Mouse (Mus musculus): ENCODE measurements around the gene Hcfc2. TPM values are rescaled to one million over a fixed set of nuclear protein-coding genes. Genes with fewer than 3 reads are reported as not detected.

The Hcfc2 gene
- polyA plus RNA-seq, 1 experiment from 2014 or later, result 37.9 TPM

DNA sequence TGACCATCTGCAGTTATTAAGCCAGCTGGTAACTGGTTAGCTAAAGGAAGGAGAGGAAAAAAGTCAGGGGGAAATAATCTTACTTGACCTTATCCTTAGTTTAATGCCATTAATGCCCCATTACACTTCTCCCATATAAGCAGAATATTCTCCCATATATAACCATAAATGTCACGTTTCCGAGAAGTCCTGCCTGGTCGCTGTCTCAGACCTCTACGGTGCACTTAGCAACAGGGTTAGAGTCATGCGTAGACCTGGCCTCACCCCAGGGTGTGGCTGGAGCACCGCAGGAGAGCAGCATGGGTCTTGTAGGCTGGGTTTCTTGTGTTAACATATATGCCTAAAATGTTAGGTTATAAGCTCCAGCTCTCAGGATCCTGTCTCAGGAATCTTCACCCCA lies 54.8 kb downstream of the Hcfc2 start:
- H3K27me3 ChIP-seq (ENCODE audit: control insufficient read depth, insufficient read depth, low read length), result no peaks in the 10 kb centered on the region
- DNase-seq (ENCODE audit: low spot score), result no peak
- no peak overlapping the region for H3K9ac ChIP-seq
- no peaks in the 10 kb centered on the region for H3K9me3 ChIP-seq (ENCODE audit: control insufficient read depth, low read length)
- H3K27ac ChIP-seq, result no peak overlapping the region
- WGBS, result 93% methylated on average over 6 of the region's 6 CpGs
- peaks cover 95% of the 10 kb centered on the region for H3K36me3 ChIP-seq (replicated peaks; ENCODE audit: control insufficient read depth, insufficient read depth)
- no peaks in the 10 kb centered on the region for H3K4me1 ChIP-seq (replicated peaks; ENCODE audit: control insufficient read depth, insufficient read depth, low read length)
- no peak for ATAC-seq (ENCODE audit: low FRiP score)
- H3K4me3 ChIP-seq (replicated peaks; ENCODE audit: low read length), result no peak overlapping the region
- no peak overlapping the region for H3K4me2 ChIP-seq (replicated peaks)

DNA sequence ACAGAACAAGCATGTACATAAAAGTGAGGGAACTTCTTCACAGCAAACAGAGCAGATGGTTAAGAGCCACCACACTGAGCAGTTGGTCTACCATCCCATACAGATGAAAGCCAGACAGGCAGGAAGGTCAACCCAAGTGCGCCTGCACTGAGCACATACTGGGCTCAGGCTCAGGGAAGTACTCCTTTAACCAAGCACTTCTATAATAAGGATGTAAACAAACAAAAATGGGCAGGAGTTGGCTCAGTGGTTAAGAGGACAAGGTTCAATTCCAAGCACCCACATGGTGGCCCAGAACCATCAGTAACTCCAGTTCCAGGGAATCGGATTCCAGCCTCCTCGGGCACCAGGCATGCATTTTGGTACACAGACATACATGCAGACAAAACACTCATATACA lies 57.0 kb downstream of the Hcfc2 start:
- no peaks in the 10 kb centered on the region for H3K9me3 ChIP-seq (ENCODE audit: control insufficient read depth, low read length)
- H3K9ac ChIP-seq, result no peak overlapping the region
- no peak for DNase-seq (ENCODE audit: low spot score)
- H3K27ac ChIP-seq, result no peak overlapping the region
- H3K4me1 ChIP-seq (replicated peaks; ENCODE audit: control insufficient read depth, insufficient read depth, low read length), result no peaks in the 10 kb centered on the region; the same call in 1 of the 2 replicates
- H3K4me2 ChIP-seq (replicated peaks), result no peak overlapping the region
- WGBS, result 93% methylated on average over 3 of the region's 3 CpGs
- H3K27me3 ChIP-seq (ENCODE audit: control insufficient read depth, insufficient read depth, low read length), result no peaks in the 10 kb centered on the region
- ATAC-seq (ENCODE audit: low FRiP score), result no peak
- H3K4me3 ChIP-seq (replicated peaks; ENCODE audit: low read length), result no peak overlapping the region
- peaks cover 95% of the 10 kb centered on the region for H3K36me3 ChIP-seq (replicated peaks; ENCODE audit: control insufficient read depth, insufficient read depth)

DNA sequence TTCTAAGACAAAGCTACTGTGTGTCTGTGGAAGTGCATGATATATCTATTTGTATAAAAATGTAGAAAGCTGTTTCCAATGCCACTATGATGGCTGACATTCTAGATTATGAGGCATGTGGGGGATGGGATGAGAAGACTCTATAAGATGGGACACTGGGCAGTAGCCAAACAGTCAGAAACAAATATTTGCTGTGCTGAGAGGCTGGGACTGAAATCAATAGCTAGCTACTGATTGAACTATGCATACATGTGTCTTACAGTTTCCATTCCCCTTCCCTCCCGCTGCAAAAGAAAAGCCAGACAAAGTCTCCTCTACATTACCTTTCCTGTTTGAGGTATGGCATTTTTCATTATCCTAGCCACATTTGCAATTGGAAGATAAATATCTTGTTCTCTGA lies 58.7 kb downstream of the Hcfc2 start:
- no peak overlapping the region for H3K4me3 ChIP-seq (replicated peaks; ENCODE audit: low read length)
- DNase-seq (ENCODE audit: low spot score) (no peak), ATAC-seq (ENCODE audit: low FRiP score) (no peak)
- no peak overlapping the region for H3K27ac ChIP-seq
- H3K4me1 ChIP-seq (replicated peaks; ENCODE audit: control insufficient read depth, insufficient read depth, low read length), result peaks cover 3% of the 10 kb centered on the region; the same call in 1 of the 2 replicates
- H3K27me3 ChIP-seq (ENCODE audit: control insufficient read depth, insufficient read depth, low read length), result no peaks in the 10 kb centered on the region
- no peaks in the 10 kb centered on the region for H3K9me3 ChIP-seq (ENCODE audit: control insufficient read depth, low read length)
- H3K36me3 ChIP-seq (replicated peaks; ENCODE audit: control insufficient read depth, insufficient read depth), result peaks cover 95% of the 10 kb centered on the region
- WGBS, result 100% methylated on average over 1 of the region's 1 CpGs
- no peak overlapping the region for H3K4me2 ChIP-seq (replicated peaks)
- no peak overlapping the region for H3K9ac ChIP-seq

DNA sequence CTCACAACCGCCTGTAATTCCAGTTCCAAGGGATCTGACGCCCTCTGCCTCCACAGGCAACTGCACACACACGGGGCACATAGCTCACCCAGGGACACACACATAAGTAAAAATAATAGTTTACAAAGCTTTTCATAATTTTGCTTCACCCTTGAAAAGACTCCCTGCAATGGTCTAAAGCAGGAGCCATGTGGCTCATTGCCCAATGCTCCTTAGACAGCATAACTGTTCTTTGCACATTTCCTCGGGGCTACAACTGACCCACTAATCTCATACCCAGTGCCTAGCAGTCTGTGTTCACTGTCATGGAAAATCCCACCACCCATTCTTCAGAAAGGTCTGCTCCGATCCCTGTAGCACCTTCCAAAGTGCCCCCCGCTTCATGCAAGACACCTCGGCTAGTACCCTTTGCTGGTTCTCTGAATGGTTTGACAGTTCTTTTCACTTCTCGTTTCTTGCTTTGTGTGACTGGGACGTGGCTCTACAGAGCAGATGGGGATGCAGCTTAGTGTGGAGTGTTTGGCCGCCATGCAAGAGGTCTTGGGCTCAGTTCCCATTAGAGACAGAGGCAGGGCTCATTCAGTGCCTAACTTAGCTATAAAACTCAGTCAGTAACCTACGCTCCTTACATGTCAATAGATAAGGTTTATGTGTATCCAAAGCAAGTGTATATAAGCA lies 59.4 kb downstream of the Hcfc2 start:
- WGBS, result 94% methylated on average over 11 of the region's 11 CpGs
- no peak overlapping the region for H3K27ac ChIP-seq
- peaks cover 99% of the 10 kb centered on the region for H3K36me3 ChIP-seq (replicated peaks; ENCODE audit: control insufficient read depth, insufficient read depth)
- no peak overlapping the region for H3K9ac ChIP-seq
- H3K4me3 ChIP-seq (replicated peaks; ENCODE audit: low read length), result no peak overlapping the region
- no peaks in the 10 kb centered on the region for H3K9me3 ChIP-seq (ENCODE audit: control insufficient read depth, low read length)
- H3K4me2 ChIP-seq (replicated peaks), result no peak overlapping the region
- H3K27me3 ChIP-seq (ENCODE audit: control insufficient read depth, insufficient read depth, low read length), result no peaks in the 10 kb centered on the region
- ATAC-seq (ENCODE audit: low FRiP score), result no peak
- H3K4me1 ChIP-seq (replicated peaks; ENCODE audit: control insufficient read depth, insufficient read depth, low read length), result peaks cover 10% of the 10 kb centered on the region; the same call in 1 of the 2 replicates
- DNase-seq (ENCODE audit: low spot score), result no peak

DNA sequence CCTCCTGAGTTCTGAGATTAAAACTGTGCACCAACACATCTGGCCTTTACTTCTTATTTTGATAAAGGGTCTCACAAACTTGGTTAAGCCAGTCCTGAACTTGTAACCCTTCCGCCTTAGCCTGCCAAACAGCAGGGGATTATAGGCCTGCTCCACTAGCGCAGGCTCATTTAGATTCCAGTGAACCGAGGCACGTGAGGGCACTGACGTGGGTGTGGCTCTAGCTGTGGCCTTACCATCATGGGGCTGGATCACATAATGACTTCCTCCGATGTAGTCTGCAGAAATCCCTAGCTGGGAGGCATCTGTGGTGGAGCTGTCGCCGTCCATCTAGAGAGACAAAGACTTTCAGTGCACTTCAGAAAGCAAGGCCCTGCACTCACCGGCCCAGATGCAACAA lies 60.5 kb downstream of the Hcfc2 start:
- H3K4me2 ChIP-seq (replicated peaks), result no peak overlapping the region
- 87% methylated on average over 9 of the region's 9 CpGs for WGBS
- H3K27ac ChIP-seq, result no peak overlapping the region
- H3K9ac ChIP-seq, result no peak overlapping the region
- H3K4me1 ChIP-seq (replicated peaks; ENCODE audit: control insufficient read depth, insufficient read depth, low read length), result peaks cover 21% of the 10 kb centered on the region
- DNase-seq (ENCODE audit: low spot score) (no peak), ATAC-seq (ENCODE audit: low FRiP score) (no peak)
- H3K36me3 ChIP-seq (replicated peaks; ENCODE audit: control insufficient read depth, insufficient read depth), result peaks cover 98% of the 10 kb centered on the region
- no peaks in the 10 kb centered on the region for H3K9me3 ChIP-seq (ENCODE audit: control insufficient read depth, low read length)
- no peaks in the 10 kb centered on the region for H3K27me3 ChIP-seq (ENCODE audit: control insufficient read depth, insufficient read depth, low read length)
- no peak overlapping the region for H3K4me3 ChIP-seq (replicated peaks; ENCODE audit: low read length)

DNA sequence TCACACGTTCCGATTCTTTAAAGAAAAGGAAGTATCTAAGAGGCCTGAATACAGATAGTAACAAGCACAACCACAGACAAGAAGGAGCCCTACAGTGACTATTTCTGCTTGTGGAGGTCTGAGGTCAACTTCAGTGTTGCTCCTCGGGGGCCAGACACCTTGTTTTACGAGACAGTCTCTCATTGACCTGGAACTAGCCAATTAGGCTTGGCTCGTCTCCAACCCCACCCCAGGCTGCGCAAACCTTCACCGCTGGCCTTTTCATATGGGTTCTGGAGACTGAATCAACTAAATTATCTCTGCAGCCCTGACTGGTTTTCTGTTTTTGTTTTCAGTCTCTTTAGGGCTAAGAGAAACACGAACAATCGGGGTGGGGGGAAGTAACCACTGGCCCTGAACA lies 61.4 kb downstream of the Hcfc2 start:
- no peaks in the 10 kb centered on the region for H3K9me3 ChIP-seq (ENCODE audit: control insufficient read depth, low read length)
- 75% methylated on average over 9 of the region's 9 CpGs for WGBS
- ATAC-seq (ENCODE audit: low FRiP score), result no peak
- H3K27ac ChIP-seq, result no peak overlapping the region
- H3K4me3 ChIP-seq (replicated peaks; ENCODE audit: low read length), result no peak overlapping the region
- peaks cover 30% of the 10 kb centered on the region for H3K4me1 ChIP-seq (replicated peaks; ENCODE audit: control insufficient read depth, insufficient read depth, low read length)
- no peak for DNase-seq (ENCODE audit: low spot score)
- no peaks in the 10 kb centered on the region for H3K27me3 ChIP-seq (ENCODE audit: control insufficient read depth, insufficient read depth, low read length)
- H3K4me2 ChIP-seq (replicated peaks), result no peak overlapping the region
- H3K36me3 ChIP-seq (replicated peaks; ENCODE audit: control insufficient read depth, insufficient read depth), result peaks cover 91% of the 10 kb centered on the region
- no peak overlapping the region for H3K9ac ChIP-seq

DNA sequence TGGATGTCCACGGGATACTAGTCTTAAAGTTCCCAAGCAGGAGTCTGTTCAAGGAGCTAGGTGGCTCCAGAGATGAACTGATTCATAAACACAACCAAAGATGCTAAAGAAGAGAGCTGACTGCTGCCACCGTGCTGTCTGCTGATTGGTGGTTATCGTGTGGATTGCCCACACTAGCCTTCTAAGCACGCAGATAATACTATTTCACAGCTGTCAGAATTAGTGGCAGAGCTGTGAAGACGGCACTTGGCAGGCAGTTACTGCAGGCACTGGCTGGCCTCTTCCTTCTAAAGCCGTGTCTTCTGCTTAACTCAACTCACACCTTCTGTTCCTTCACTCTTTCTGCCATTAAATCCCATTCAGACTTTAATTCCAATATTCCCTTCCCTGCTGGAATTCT lies 62.4 kb downstream of the Hcfc2 start:
- DNase-seq (ENCODE audit: low spot score), result no peak
- H3K36me3 ChIP-seq (replicated peaks; ENCODE audit: control insufficient read depth, insufficient read depth), result peaks cover 81% of the 10 kb centered on the region
- 75% methylated on average over 6 of the region's 6 CpGs for WGBS
- ATAC-seq (ENCODE audit: low FRiP score), result no peak
- H3K4me1 ChIP-seq (replicated peaks; ENCODE audit: control insufficient read depth, insufficient read depth, low read length), result peaks cover 32% of the 10 kb centered on the region
- no peaks in the 10 kb centered on the region for H3K27me3 ChIP-seq (ENCODE audit: control insufficient read depth, insufficient read depth, low read length)
- H3K4me2 ChIP-seq (replicated peaks), result no peak overlapping the region
- H3K4me3 ChIP-seq (replicated peaks; ENCODE audit: low read length), result no peak overlapping the region
- H3K9me3 ChIP-seq (ENCODE audit: control insufficient read depth, low read length), result no peaks in the 10 kb centered on the region
- no peak overlapping the region for H3K9ac ChIP-seq
- H3K27ac ChIP-seq, result no peak overlapping the region

DNA sequence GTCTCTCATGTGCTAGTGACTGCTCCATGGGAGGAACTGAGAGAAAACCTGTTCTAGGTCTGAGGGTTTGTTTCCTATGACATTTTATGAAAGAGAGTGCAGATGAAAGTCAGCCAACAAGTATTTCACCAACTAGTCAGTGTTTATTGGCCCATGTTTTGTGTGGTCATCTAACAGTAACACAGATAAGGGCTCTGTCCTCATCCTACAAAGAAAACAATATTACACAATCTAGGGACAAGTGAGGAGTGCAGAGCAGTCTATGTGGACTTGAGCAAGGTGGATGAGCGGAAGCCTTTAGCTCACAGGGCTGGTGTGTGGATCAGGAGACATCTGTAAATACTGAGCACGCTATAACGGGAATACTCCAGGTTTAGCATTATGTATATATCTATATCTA lies 62.9 kb downstream of the Hcfc2 start:
- WGBS, result 94% methylated on average over 3 of the region's 3 CpGs
- Histone ChIP-seq H3K9me3 (ENCODE audit: control insufficient read depth, low read length) (no peaks in the 10 kb centered on the region), H3K4me2 (replicated peaks) (no peak overlapping the region), H3K27me3 (ENCODE audit: control insufficient read depth, insufficient read depth, low read length) (no peaks in the 10 kb centered on the region), H3K4me1 (replicated peaks; ENCODE audit: control insufficient read depth, insufficient read depth, low read length) (peaks cover 32% of the 10 kb centered on the region), H3K27ac (no peak overlapping the region), H3K9ac (no peak overlapping the region), H3K36me3 (replicated peaks; ENCODE audit: control insufficient read depth, insufficient read depth) (peaks cover 75% of the 10 kb centered on the region), H3K4me3 (replicated peaks; ENCODE audit: low read length) (no peak overlapping the region)
- DNase-seq (ENCODE audit: low spot score) (no peak), ATAC-seq (ENCODE audit: low FRiP score) (no peak)

DNA sequence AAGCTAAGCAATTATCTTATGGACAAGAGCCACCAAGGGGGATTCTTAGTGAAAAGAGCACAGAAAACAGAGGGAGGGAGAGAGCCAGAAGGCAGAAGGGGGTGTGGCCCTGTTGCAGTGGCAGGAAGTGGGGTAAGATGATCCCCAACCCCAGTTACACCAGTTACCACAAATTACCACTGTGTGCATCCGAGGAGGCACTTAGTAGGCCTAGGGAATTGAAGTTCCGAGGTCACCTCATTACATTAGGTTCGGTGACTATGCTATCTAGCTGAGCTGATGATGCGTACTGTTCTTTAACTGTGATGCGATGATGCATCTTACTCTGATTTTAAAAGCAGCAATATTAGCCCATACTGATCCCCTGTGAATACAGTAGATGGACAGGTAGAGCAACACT lies 63.7 kb downstream of the Hcfc2 start:
- peak overlapping the region; percentile 85; the same call in 1 of the 2 replicates for H3K4me2 ChIP-seq (replicated peaks)
- H3K27ac ChIP-seq, result no peak overlapping the region
- peaks cover 67% of the 10 kb centered on the region for H3K36me3 ChIP-seq (replicated peaks; ENCODE audit: control insufficient read depth, insufficient read depth)
- H3K9me3 ChIP-seq (ENCODE audit: control insufficient read depth, low read length), result no peaks in the 10 kb centered on the region
- H3K9ac ChIP-seq, result no peak overlapping the region
- peaks cover 36% of the 10 kb centered on the region for H3K4me1 ChIP-seq (replicated peaks; ENCODE audit: control insufficient read depth, insufficient read depth, low read length)
- no peak overlapping the region for H3K4me3 ChIP-seq (replicated peaks; ENCODE audit: low read length)
- no peaks in the 10 kb centered on the region for H3K27me3 ChIP-seq (ENCODE audit: control insufficient read depth, insufficient read depth, low read length)
- DNase-seq (ENCODE audit: low spot score) (no peak), ATAC-seq (ENCODE audit: low FRiP score) (no peak)
- WGBS, result 91% methylated on average over 5 of the region's 5 CpGs

Data from hindbrain, embryonic 14.5 days (tissue).